Mouse (Mus musculus) heart, embryonic 11.5 days (tissue): ENCODE measurements around the gene Palld. TPM values are rescaled to one million over a fixed set of nuclear protein-coding genes. Genes with fewer than 3 reads are reported as not detected.
A peak's percentile ranks its signal among the peaks of the same experiment; 100 is the strongest.

ENCODE experiments used
- ATAC-seq: fragments of 200-750 bp; cut with Nextera tagmentation; replicated peaks from 2 replicates; pipeline ENCODE4 v1.8.0; 2017; ENCODE audit warnings: moderate library complexity; ENCODE audit not compliant: insufficient number of reproducible peaks, low FRiP score, low TSS enrichment
- H3K27ac ChIP-seq: fragments of 300-500 bp; sonication (generic); 2 replicates; pipeline ENCODE4 v1.5.1; 2014; ENCODE audit warnings: mild to moderate bottlenecking, low read depth, low read length
- H3K27me3 ChIP-seq: fragments of 300-500 bp; sonication (generic); 2 replicates; pipeline ENCODE4 v1.6.1; 2014; ENCODE audit warnings: mild to moderate bottlenecking, low read length, mixed read lengths; ENCODE audit not compliant: control insufficient read depth, insufficient read depth
- H3K36me3 ChIP-seq: fragments of 300-500 bp; sonication (generic); 2 replicates; pipeline ENCODE4 v1.6.1; 2014; ENCODE audit warnings: mild to moderate bottlenecking, low read length, moderate library complexity, mixed read lengths; ENCODE audit not compliant: control insufficient read depth, insufficient read depth
- H3K4me1 ChIP-seq: fragments of 300-500 bp; sonication (generic); 2 replicates; pipeline ENCODE4 v1.6.1; 2014; ENCODE audit warnings: low read length; ENCODE audit not compliant: control insufficient read depth, insufficient read depth
- H3K4me2 ChIP-seq: fragments of 300-500 bp; sonication (generic); 2 replicates; pipeline ENCODE4 v1.6.1; 2014; ENCODE audit warnings: mild to moderate bottlenecking, moderate library complexity
- H3K4me3 ChIP-seq: fragments of 300-500 bp; sonication (generic); 2 replicates; pipeline ENCODE4 v1.5.1; 2014; ENCODE audit warnings: low read depth, low read length
- H3K9ac ChIP-seq: fragments of 300-500 bp; sonication (generic); 2 replicates; pipeline ENCODE4 v1.6.1; 2014; ENCODE audit warnings: mild to moderate bottlenecking, low read depth, low read length, moderate library complexity
- H3K9me3 ChIP-seq: fragments of 300-500 bp; sonication (generic); replicated peaks from 2 replicates; pipeline ENCODE4 v1.6.1; 2016; ENCODE audit warnings: low read length; ENCODE audit not compliant: control insufficient read depth
- WGBS: fragments of 180-500 bp; shearing (Covaris S2); extraction: QIAGEN DNeasy Blood & Tissue Kit; methylation state at CpG from one replicate; pipeline ENCODE4 v1.1.7; 2014; ENCODE audit not compliant: insufficient replicate concordance; 5-methylcytosine and 5-hydroxymethylcytosine counted together
- polyA plus RNA-seq: library from polyadenylated mRNA; unstranded; fragments of >200 nt; fragmentation: Nextera tagmentation; extraction: Ambion mirVana; gene quantifications from 2 replicates; pipeline ENCODE4 v1.2.1, GENCODE M21; 2014

The Palld gene
- polyA plus RNA-seq, 1 experiment from 2014 or later = 157 TPM

DNA sequence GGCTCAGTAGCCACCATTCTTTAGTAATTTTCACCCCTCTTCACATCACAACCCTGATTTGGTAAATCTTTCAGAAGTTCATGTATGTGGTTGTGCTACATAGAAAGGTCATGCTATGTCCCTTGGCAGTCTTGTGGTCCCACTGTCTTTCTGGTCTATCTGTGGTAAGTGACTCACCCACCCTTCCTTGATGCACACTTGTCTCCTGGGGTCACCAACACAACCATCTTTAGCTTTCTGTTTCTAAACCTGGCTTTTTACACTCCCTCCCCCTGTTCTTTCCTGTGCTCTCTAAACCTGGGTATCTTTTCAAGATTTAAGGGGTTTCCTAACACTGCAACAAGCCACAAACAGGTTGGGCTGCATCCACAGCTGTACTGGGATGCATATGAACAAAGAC lies 345.5 kb downstream of the Palld start:
- peaks cover 25% of the 10 kb centered on the region for H3K4me1 ChIP-seq

DNA sequence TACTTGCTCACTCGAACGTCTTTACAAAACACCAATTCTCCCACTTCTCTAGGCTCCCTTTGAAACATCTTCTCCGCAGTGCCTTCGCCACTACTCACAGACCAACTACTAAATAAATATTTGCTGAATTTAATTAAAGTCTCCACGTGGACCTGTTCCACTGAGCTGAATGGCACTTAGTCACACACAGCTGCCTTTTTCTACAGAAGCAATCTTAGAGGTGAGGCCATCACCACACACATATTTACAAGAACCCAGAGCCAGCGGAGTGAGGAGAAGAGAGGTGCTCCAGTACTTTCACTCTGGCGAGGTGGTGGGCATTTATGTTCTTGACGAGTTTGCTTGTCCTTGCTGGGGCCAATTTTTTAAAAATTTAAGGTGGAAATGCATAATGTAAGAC lies 346.3 kb downstream of the Palld start:
- 77% methylated on average over 8 of the region's 8 CpGs for WGBS
- Histone ChIP-seq H3K36me3 (no peaks in the 10 kb centered on the region), H3K9me3 (no peaks in the 10 kb centered on the region), H3K27ac (no peak overlapping the region), H3K4me2 (no peak overlapping the region), H3K4me1 (peaks cover 25% of the 10 kb centered on the region), H3K4me3 (no peak overlapping the region), H3K27me3 (no peaks in the 10 kb centered on the region), H3K9ac (no peak overlapping the region)
- ATAC-seq = no peak

More for the DNA sequence above, 345.5 kb downstream of the Palld start:
- Histone ChIP-seq H3K36me3 (no peaks in the 10 kb centered on the region), H3K4me2 (no peak overlapping the region), H3K9me3 (no peaks in the 10 kb centered on the region), H3K9ac (no peak overlapping the region), H3K4me3 (no peak overlapping the region), H3K27me3 (no peaks in the 10 kb centered on the region), H3K27ac (no peak overlapping the region)
- no peak for ATAC-seq

DNA sequence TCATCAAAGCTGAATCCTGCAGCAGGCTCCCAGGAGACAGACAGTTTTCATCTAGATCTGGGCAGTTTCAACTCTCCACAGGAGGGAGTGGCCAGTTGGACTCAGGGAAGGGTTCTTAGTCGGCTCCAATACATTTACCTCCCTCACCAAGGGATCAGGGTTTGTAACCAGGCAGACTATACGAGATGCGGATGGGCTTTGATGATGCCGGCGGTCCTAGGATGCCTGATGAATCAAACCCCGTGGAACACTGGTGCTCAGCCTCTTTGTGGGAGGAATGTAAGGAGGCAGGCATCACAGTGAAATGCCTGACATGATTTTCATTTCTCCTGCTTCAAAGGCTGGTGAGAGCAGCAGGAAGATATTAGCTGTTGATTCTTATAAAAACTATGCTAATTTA lies 347.1 kb downstream of the Palld start:
- Histone ChIP-seq H3K4me3 (no peak overlapping the region), H3K36me3 (no peaks in the 10 kb centered on the region), H3K9me3 (no peaks in the 10 kb centered on the region), H3K4me1 (peaks cover 21% of the 10 kb centered on the region), H3K9ac (no peak overlapping the region), H3K27me3 (no peaks in the 10 kb centered on the region), H3K27ac (no peak overlapping the region), H3K4me2 (no peak overlapping the region)
- WGBS = 61% methylated on average over 6 of the region's 6 CpGs
- no peak for ATAC-seq

DNA sequence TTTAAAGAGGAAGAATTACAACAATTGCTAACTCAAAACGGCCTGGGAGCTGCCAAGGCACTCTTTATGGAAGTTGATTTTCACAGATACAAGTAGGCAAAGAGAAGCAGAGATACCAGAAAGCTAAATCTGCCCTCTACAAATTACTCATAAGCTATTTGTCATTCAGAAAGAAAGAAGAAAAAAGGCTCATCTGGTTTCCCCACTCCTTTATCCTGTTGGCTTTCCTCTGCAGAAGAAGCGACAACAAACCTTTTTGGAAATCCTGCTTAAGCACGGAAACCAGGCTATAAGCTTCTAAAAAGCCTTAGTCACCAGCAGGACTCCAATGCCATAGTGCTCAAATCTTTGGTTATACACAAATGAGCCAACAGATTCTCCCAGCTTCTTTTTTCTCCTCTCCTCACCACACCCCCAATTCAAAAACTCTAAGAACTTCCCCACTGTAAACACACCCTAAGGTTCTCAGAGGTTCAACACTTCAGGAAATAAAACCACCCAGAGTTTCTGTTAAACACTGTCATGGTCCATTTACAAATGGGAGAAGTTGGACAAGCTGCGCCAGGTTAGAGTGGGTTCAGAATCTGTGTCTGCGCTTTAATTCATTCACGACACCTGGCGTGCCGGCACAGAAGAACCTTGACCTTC lies 349.6 kb downstream of the Palld start:
- WGBS = 85% methylated on average over 8 of the region's 8 CpGs

DNA sequence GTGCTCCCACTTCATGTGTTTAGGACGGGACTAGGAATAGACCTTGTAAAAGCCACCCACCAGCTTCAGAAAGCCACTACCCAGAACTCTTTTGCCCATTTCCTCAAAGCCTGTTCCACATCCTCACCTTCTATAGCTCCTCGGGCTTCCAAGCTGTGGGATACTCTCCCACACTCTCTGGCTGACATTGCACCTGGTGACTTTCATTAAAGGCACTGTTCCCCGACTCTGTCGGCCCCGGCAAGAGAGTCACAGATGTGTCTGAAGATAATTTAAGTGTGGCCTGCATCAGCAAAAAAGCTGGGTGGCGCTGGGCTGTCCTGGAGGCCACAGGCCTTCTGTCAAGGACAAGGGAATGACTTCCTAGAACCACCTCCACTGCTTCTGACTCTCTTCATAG lies 350.3 kb downstream of the Palld start:
- 70% methylated on average over 6 of the region's 6 CpGs for WGBS
- Histone ChIP-seq H3K27ac (no peak overlapping the region), H3K9ac (no peak overlapping the region), H3K4me2 (no peak overlapping the region), H3K9me3 (peaks cover 5% of the 10 kb centered on the region), H3K36me3 (peaks cover 22% of the 10 kb centered on the region), H3K4me3 (no peak overlapping the region), H3K27me3 (no peaks in the 10 kb centered on the region), H3K4me1 (peaks cover 8% of the 10 kb centered on the region)
- ATAC-seq = no peak

More for the DNA sequence above, 349.6 kb downstream of the Palld start:
- Histone ChIP-seq H3K36me3 (peaks cover 20% of the 10 kb centered on the region), H3K4me1 (peaks cover 8% of the 10 kb centered on the region), H3K9ac (no peak overlapping the region), H3K4me2 (no peak overlapping the region), H3K9me3 (peaks cover 5% of the 10 kb centered on the region), H3K27me3 (no peaks in the 10 kb centered on the region), H3K27ac (no peak overlapping the region), H3K4me3 (no peak overlapping the region)
- no peak for ATAC-seq

DNA sequence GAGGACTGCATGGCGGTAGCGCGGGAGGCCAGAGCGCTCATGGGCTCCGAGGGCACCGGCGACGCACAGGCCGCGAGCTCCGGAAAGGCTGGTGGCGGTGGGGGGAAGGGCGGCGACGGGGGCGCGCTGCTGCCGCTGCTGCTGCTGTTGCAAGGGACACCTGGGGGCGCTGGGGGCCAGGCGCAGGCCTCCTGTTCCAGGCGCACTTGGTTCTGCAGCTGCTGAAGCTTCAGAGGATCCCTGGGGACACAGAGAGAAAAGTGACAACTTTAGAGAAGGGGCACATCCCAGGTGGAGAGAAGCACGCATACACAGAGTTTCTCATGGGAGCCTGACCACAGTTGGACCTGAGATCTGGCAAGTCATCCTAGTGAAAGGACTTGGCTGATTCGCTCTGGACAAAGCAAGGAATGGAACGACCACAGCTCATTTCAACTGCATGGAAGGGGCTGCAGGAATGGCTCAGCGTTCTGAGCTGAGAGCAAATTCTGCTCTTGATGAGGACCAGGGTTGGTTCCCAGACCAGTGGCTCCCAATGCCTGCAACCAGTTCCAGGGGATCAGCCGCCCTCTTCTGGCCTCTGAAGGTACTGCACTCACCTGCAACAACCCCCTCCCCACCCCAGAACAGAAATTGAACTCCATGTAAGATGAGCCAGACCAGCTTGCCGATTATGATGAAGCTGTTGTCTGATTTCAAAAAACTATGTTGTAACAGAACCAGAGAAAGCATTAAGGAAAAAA lies 352.3 kb downstream of the Palld start:
- 39% methylated on average over 27 of the region's 27 CpGs for WGBS
- H3K9ac ChIP-seq = no peak overlapping the region
- H3K36me3 ChIP-seq = peaks cover 22% of the 10 kb centered on the region
- H3K4me1 ChIP-seq = peaks cover 2% of the 10 kb centered on the region; the same call in 1 of the 2 replicates
- no peak overlapping the region for H3K27ac ChIP-seq
- H3K27me3 ChIP-seq = no peaks in the 10 kb centered on the region
- H3K9me3 ChIP-seq = peaks cover 5% of the 10 kb centered on the region
- H3K4me3 ChIP-seq = no peak overlapping the region
- ATAC-seq = 0 out of 2 replicates have a peak, but pooled peaks have one; percentile 20
- no peak overlapping the region; the same call in 1 of the 2 replicates for H3K4me2 ChIP-seq

DNA sequence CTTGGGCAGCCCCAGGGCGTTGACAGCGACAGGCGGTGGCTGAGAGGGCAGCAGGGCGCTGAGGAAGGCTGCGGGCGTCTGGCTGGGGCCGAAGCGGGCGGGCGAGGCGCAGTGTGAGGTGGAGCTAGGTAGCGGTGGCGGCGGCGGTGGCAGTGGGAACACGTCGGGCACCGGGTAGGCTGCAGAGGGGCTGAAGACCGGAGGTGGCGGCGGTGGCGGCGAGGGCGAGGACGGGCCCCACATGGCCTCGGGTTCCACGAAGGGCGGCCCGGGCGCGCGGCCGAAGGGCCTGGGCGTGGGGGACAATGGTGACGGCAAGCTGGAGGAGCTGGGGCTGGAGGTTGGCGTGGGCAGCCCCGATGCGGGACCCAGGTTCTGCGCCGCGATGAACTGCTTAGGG lies 352.9 kb downstream of the Palld start:
- no peaks in the 10 kb centered on the region for H3K4me1 ChIP-seq
- peak; percentile 47; the same call in 1 of the 2 replicates for ATAC-seq
- 58% methylated on average over 38 of the region's 41 CpGs for WGBS
- peaks cover 24% of the 10 kb centered on the region for H3K36me3 ChIP-seq
- no peak overlapping the region; the same call in 1 of the 2 replicates for H3K4me2 ChIP-seq
- no peak overlapping the region for H3K4me3 ChIP-seq
- H3K9me3 ChIP-seq = peaks cover 5% of the 10 kb centered on the region
- H3K27me3 ChIP-seq = no peaks in the 10 kb centered on the region
- no peak overlapping the region for H3K9ac ChIP-seq
- H3K27ac ChIP-seq = no peak overlapping the region

DNA sequence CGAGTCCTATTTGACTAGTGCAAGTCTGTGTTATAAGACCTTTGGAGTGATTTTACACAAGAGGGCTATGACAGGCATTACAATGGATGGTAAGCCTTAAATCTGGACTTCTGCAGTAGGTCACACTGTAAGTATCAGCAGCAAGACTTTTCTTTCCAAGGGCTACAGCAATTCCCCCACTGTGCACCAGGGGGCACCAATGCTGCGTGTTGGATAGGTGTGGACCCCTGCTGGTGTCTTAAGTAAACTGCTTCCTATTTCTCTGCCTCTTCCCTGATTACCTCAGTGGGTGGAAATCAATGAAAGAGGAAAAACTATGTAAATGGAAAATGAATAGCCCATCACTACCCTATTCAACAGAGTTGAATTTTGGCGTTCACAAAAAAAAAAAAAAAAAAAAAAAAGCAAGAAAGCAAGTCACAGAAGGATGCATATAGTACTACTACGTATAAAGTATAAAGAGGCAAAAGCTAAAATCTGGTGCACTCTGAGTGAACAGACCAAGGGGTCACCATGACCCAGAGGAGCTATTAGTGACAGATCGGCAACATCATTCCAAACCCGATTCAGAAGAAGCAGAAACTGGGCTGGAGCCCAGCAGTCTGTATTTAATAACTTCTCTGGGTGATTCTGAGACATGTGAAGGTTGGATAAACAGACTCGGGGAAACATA lies 362.5 kb downstream of the Palld start:
- Histone ChIP-seq H3K4me3 (no peak overlapping the region), H3K9me3 (no peaks in the 10 kb centered on the region), H3K27me3 (no peaks in the 10 kb centered on the region), H3K9ac (no peak overlapping the region), H3K36me3 (peaks cover 17% of the 10 kb centered on the region), H3K4me1 (no peaks in the 10 kb centered on the region), H3K4me2 (no peak overlapping the region), H3K27ac (no peak overlapping the region)
- no peak for ATAC-seq
- WGBS = 54% methylated on average over 7 of the region's 7 CpGs
